ENCODE assay signal across 8 mouse cellular contexts in genomic region chr6:100562719-100563551, GRCm38 (mm10).
DNase-seq lines count a peak whose midpoint lies in the region; ATAC-seq and TF ChIP-seq lines count a peak whose summit lies in the region.

No protein-coding gene starts in this region.

- H3K79me2 ChIP-seq in liver, adult 2 months (ENCODE audit: control insufficient read depth, insufficient read depth, low read length) = no peaks in the 10 kb centered on the region
- no peaks in the 10 kb centered on the region for H3K79me2 ChIP-seq in myocyte (ENCODE audit: control insufficient read depth, insufficient read depth)

- no peak for TF ChIP-seq CTCF in liver, adult 2 months (IDR thresholded peaks at IDR 0.05; ENCODE audit: low read depth, low read length)

- no peak for TF ChIP-seq POLR2A in liver, adult 2 months (IDR thresholded peaks at IDR 0.05; ENCODE audit: extremely low read depth, insufficient read depth, low read length)
- no peak for TF ChIP-seq POLR2A in myocyte (IDR thresholded peaks at IDR 0.05; ENCODE audit: insufficient read length, low read depth)

- no peaks in the 10 kb centered on the region for H3K9me3 ChIP-seq in neural tube, embryonic 11.5 days (ENCODE audit: control insufficient read depth, low read length)
- H3K9me3 ChIP-seq in kidney, embryonic 16.5 days (ENCODE audit: low read length) = no peaks in the 10 kb centered on the region

- H3ac ChIP-seq in myocyte (ENCODE audit: control insufficient read depth, insufficient read length) = no peak overlapping the region

- DNase-seq in neural tube, embryonic 11.5 days (ENCODE audit: low spot score) = peak; percentile 77
- DNase-seq in neural tube, embryonic 10.5 days (ENCODE audit: extremely low spot score, low spot score) = no peak
- peak; percentile 79 to 81 for DNase-seq in cerebellum, postnatal 14 days
- peak; percentile 45 to 62 for DNase-seq in frontal cortex, postnatal 36 days (ENCODE audit: low spot score in 2 of 2)
- DNase-seq in liver, adult 2 months (ENCODE audit: extremely low read depth, low read depth, low spot score) = no peak
- peak; percentile 83 for DNase-seq in thymus, postnatal 14 days

- peak; percentile 78 for ATAC-seq in neural tube, embryonic 11.5 days (ENCODE audit: insufficient read depth, low FRiP score, low TSS enrichment)
- ATAC-seq in kidney, embryonic 16.5 days (ENCODE audit: low FRiP score, low TSS enrichment) = peak; percentile 33

- under 1% methylated on average over 50 of the region's 51 CpGs for WGBS in neural tube, embryonic 11.5 days
- 1% methylated on average over 51 of the region's 51 CpGs for WGBS in kidney, embryonic 16.5 days
- 6% methylated on average over 51 of the region's 51 CpGs for WGBS in liver, adult 2 months

- peaks cover 24% of the 10 kb centered on the region for H3K4me1 ChIP-seq in neural tube, embryonic 11.5 days (ENCODE audit: control insufficient read depth, insufficient read depth, low read length)
- H3K4me1 ChIP-seq in kidney, embryonic 16.5 days (ENCODE audit: insufficient read depth, low read length) = peaks cover 12% of the 10 kb centered on the region
- peaks cover 2% of the 10 kb centered on the region; the same call in 1 of the 2 replicates for H3K4me1 ChIP-seq in liver, adult 2 months (ENCODE audit: control insufficient read depth, insufficient read depth, low read length)

- H3K4me2 ChIP-seq in neural tube, embryonic 11.5 days (ENCODE audit: low read depth) = peak overlapping the region; percentile 96
- H3K4me2 ChIP-seq in kidney, embryonic 16.5 days (replicated peaks; ENCODE audit: low read depth, low read length) = peak overlapping the region; percentile 82
- peak overlapping the region; percentile 55 for H3K4me2 ChIP-seq in myocyte (ENCODE audit: low read depth)

- 0 out of 2 replicates have a peak, but pooled peaks cover 3% of the 10 kb centered on the region for H3K27me3 ChIP-seq in neural tube, embryonic 11.5 days (ENCODE audit: control insufficient read depth, insufficient read depth, low read length)
- peaks cover 52% of the 10 kb centered on the region for H3K27me3 ChIP-seq in kidney, embryonic 16.5 days (ENCODE audit: insufficient read depth, low read length)
- no peaks in the 10 kb centered on the region for H3K27me3 ChIP-seq in liver, adult 2 months (ENCODE audit: control insufficient read depth, insufficient read depth, low read length)
- peaks cover 16% of the 10 kb centered on the region for H3K27me3 ChIP-seq in myocyte (ENCODE audit: control insufficient read depth, insufficient read depth, insufficient read length)

- no peaks in the 10 kb centered on the region for H3K36me3 ChIP-seq in neural tube, embryonic 11.5 days (ENCODE audit: control insufficient read depth, insufficient read depth, low read length)
- H3K36me3 ChIP-seq in kidney, embryonic 16.5 days (ENCODE audit: insufficient read depth, low read length) = no peaks in the 10 kb centered on the region
- no peaks in the 10 kb centered on the region for H3K36me3 ChIP-seq in liver, adult 2 months (ENCODE audit: control insufficient read depth, insufficient read depth, low read length)
- H3K36me3 ChIP-seq in myocyte (ENCODE audit: control insufficient read depth, insufficient read depth) = no peaks in the 10 kb centered on the region

- peak overlapping the region; percentile 77 for H3K27ac ChIP-seq in neural tube, embryonic 11.5 days (ENCODE audit: low read depth, low read length)
- no peak overlapping the region for H3K27ac ChIP-seq in kidney, embryonic 16.5 days (ENCODE audit: low read length)
- no peak overlapping the region for H3K27ac ChIP-seq in liver, adult 2 months (replicated peaks; ENCODE audit: insufficient read depth, low read depth, low read length)

- peak overlapping the region; percentile 38 for H3K4me3 ChIP-seq in neural tube, embryonic 11.5 days (ENCODE audit: low read depth, low read length)
- H3K4me3 ChIP-seq in kidney, embryonic 16.5 days (ENCODE audit: low read length) = peak overlapping the region; percentile 53
- peak overlapping the region; percentile 29; the same call in 1 of the 2 replicates for H3K4me3 ChIP-seq in liver, adult 2 months (ENCODE audit: insufficient read depth, low read depth, low read length)
- H3K4me3 ChIP-seq in myocyte = no peak overlapping the region

- H3K9ac ChIP-seq in neural tube, embryonic 11.5 days (ENCODE audit: low read length) = peak overlapping the region; percentile 57
- peak overlapping the region; percentile 61 for H3K9ac ChIP-seq in kidney, embryonic 16.5 days (replicated peaks; ENCODE audit: low read length)
- H3K9ac ChIP-seq in liver, adult 2 months (ENCODE audit: low read depth, low read length) = no peak overlapping the region

TF ChIP-seq in myocyte, 11 proteins besides CTCF, POLR2A, EP300 and RAD21:
- TF ChIP-seq SRF (IDR thresholded peaks at IDR 0.05; ENCODE audit: control insufficient read depth, insufficient read length, low read depth) = no peak
- TF ChIP-seq USF1 (IDR thresholded peaks at IDR 0.05; ENCODE audit: low read depth) = no peak
- no peak for TF ChIP-seq MYOG (IDR thresholded peaks at IDR 0.05; ENCODE audit: control insufficient read depth in 1 of 3, insufficient read depth in 1 of 3, insufficient read length in 2 of 3, low read depth in 2 of 3)
- no peak for TF ChIP-seq MAX (IDR thresholded peaks at IDR 0.05; ENCODE audit: low read depth)
- TF ChIP-seq E2F4 (IDR thresholded peaks at IDR 0.05; ENCODE audit: insufficient read depth) = no peak
- no peak for TF ChIP-seq CEBPB (IDR thresholded peaks at IDR 0.05; ENCODE audit: insufficient read depth, poor library complexity, severe bottlenecking)
- TF ChIP-seq POLR2AphosphoS2 (IDR thresholded peaks at IDR 0.05; ENCODE audit: insufficient read length, low read depth) = no peak
- no peak for TF ChIP-seq REST (IDR thresholded peaks at IDR 0.05; ENCODE audit: insufficient read depth, insufficient read length)
- TF ChIP-seq MYOD1 (IDR thresholded peaks at IDR 0.05; ENCODE audit: control insufficient read depth in 1 of 3, insufficient read length in 2 of 3, low read depth in 2 of 3) = no peak
- no peak for TF ChIP-seq TCF12 (IDR thresholded peaks at IDR 0.05; ENCODE audit: insufficient read depth, poor library complexity, severe bottlenecking)
- TF ChIP-seq TCF3 (IDR thresholded peaks at IDR 0.05; ENCODE audit: insufficient read length, low read depth) = no peak
TF ChIP-seq in myocyte: peak in this region for 0.

Comparison
In these comparisons a context has a peak if more than half of its experiments do, and no peak if none do; other contexts are left out.
1. DNase-seq: peak in neural tube, embryonic 11.5 days (single experiment), cerebellum, postnatal 14 days (2 of 2), frontal cortex, postnatal 36 days (2 of 2) and thymus, postnatal 14 days (single experiment); none in neural tube, embryonic 10.5 days (single experiment) and liver, adult 2 months (single experiment).
2. Peak in every context shown above with its lines, with median percentiles within 50 percentile points of each other: H3K4me2 ChIP-seq.